Mouse (Mus musculus) forebrain, embryonic 13.5 days (tissue): ENCODE measurements at regions not wholly inside any gene's neighbourhood (a gene's known extent, or its start where the extent isn't known, plus 50 kb on each side); places are given as distances from the start of the nearest gene placed in this dataset.

ENCODE experiments used
- ATAC-seq: fragments of 200-750 bp; cut with Nextera tagmentation; 2 replicates; pipeline ENCODE4 v1.8.0; 2017
- H3K27ac ChIP-seq: fragments of 300-500 bp; sonication (generic); 2 replicates; pipeline ENCODE4 v1.5.1; 2015; ENCODE audit warnings: inconsistent platforms, mild to moderate bottlenecking, moderate library complexity
- H3K27me3 ChIP-seq: fragments of 300-500 bp; sonication (generic); 2 replicates; pipeline ENCODE4 v1.6.1; 2015; ENCODE audit warnings: mild to moderate bottlenecking, inconsistent platforms
- H3K36me3 ChIP-seq: fragments of 300-500 bp; sonication (generic); 2 replicates; pipeline ENCODE4 v1.6.1; 2015; ENCODE audit warnings: mild to moderate bottlenecking, inconsistent platforms; ENCODE audit not compliant: poor library complexity, severe bottlenecking
- H3K4me1 ChIP-seq: fragments of 300-500 bp; sonication (generic); 2 replicates; pipeline ENCODE4 v1.6.1; 2015; ENCODE audit warnings: inconsistent platforms
- H3K4me2 ChIP-seq: fragments of 300-500 bp; sonication (generic); 2 replicates; pipeline ENCODE4 v1.6.1; 2015; ENCODE audit warnings: inconsistent platforms, mild to moderate bottlenecking, moderate library complexity
- H3K4me3 ChIP-seq: fragments of 300-500 bp; sonication (generic); 2 replicates; pipeline ENCODE4 v1.5.1; 2015; ENCODE audit warnings: mild to moderate bottlenecking, inconsistent platforms
- H3K9ac ChIP-seq: fragments of 300-500 bp; sonication (generic); 2 replicates; pipeline ENCODE4 v1.6.1; 2015; ENCODE audit warnings: mild to moderate bottlenecking, inconsistent platforms
- H3K9me3 ChIP-seq: fragments of 300-500 bp; sonication (generic); replicated peaks from 2 replicates; pipeline ENCODE4 v1.6.1; 2016; ENCODE audit warnings: inconsistent platforms
- WGBS: fragments of 180-500 bp; shearing (Covaris S2); methylation state at CpG from one replicate; pipeline ENCODE4 v1.1.7; 2015; 5-methylcytosine and 5-hydroxymethylcytosine counted together

DNA sequence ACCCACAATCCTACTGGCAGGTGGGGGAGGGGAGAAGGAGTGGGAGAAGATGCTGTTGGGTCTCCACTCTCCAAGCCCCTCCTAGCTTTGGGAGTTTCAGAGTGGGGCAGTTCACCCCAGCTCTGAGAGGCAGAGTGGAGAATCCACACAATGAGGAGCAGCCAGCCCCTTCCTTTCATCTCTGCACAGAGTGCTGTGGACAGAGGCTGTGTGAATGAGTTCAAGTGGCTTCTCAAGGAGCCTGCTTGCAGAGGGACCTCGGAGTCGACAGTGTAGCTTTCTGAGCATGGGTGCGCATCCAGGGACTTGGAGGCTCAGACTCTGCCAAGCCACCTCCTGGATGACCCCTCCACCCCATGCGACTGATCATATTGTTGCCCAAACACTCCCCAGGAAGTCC lies 88.9 kb upstream of the Gm26897 start:
- H3K9me3 ChIP-seq: no peaks in the 10 kb centered on the region
- H3K4me2 ChIP-seq: no peak overlapping the region
- H3K27ac ChIP-seq: peak overlapping the region; percentile 44; the same call in 1 of the 2 replicates
- H3K4me1 ChIP-seq: peaks cover 44% of the 10 kb centered on the region
- WGBS: 56% methylated on average over 4 of the region's 4 CpGs
- no peaks in the 10 kb centered on the region for H3K27me3 ChIP-seq
- peak overlapping the region; percentile 2; the same call in 1 of the 2 replicates for H3K9ac ChIP-seq
- ATAC-seq: no peak
- H3K36me3 ChIP-seq: no peaks in the 10 kb centered on the region
- H3K4me3 ChIP-seq: no peak overlapping the region

DNA sequence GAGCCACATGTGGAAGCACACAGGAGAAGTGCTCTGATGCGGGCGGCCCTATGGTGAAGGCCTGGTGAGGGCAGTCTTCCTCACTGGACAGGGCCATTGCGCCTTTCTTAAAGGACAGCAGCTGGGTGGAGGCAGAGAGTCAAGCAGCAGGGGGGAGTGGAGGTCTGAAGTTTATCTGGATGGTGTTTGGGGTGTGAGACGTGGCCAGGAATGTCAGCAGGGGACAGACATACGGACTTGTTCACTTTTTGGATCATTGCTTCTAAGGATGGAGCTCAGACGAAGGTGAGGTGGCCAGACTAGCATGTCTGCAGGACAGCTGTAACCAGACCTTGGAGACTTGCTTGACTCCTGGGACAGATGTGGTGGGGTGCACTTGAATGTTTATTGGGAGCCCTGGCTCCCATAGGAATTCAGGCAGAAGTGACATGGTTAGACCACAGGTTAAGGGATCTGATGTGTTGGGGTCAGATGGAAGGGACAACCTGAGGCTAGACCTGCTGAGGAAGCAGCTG lies 86.0 kb upstream of the Gm26897 start:
- Histone ChIP-seq H3K4me1 (peaks cover 40% of the 10 kb centered on the region), H3K4me2 (no peak overlapping the region), H3K9me3 (no peaks in the 10 kb centered on the region), H3K4me3 (no peak overlapping the region), H3K27ac (no peak overlapping the region), H3K27me3 (no peaks in the 10 kb centered on the region), H3K9ac (no peak overlapping the region), H3K36me3 (no peaks in the 10 kb centered on the region)
- no peak for ATAC-seq
- 93% methylated on average over 6 of the region's 6 CpGs for WGBS

DNA sequence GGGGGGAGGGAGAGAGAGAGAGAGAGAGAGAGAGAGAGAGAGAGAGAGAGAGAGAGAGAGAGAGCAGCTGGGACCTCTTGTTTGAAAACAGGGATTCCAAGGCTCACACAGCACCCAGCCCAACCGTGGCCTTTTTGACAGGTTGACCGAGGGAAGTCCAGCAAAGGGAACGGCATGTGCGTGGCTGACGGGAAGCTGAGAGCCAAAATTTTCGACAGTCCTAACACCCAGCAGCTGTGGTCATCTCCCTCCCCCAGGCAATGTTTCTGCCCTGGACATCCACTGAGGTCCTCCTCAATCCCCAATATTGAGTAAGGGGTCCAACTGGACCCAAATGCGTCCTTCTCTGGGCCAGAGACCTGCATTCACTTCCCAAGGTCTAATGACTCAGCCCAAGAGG lies 85.2 kb upstream of the Gm26897 start:
- H3K27me3 ChIP-seq: no peaks in the 10 kb centered on the region
- H3K9ac ChIP-seq: no peak overlapping the region
- H3K9me3 ChIP-seq: no peaks in the 10 kb centered on the region
- H3K4me2 ChIP-seq: peak overlapping the region; percentile 19
- ATAC-seq: no peak; the same call in 1 of the 2 replicates
- H3K27ac ChIP-seq: peak overlapping the region; percentile 20; the same call in 1 of the 2 replicates
- H3K4me3 ChIP-seq: no peak overlapping the region
- peaks cover 47% of the 10 kb centered on the region for H3K4me1 ChIP-seq
- no peaks in the 10 kb centered on the region for H3K36me3 ChIP-seq
- 64% methylated on average over 7 of the region's 7 CpGs for WGBS

DNA sequence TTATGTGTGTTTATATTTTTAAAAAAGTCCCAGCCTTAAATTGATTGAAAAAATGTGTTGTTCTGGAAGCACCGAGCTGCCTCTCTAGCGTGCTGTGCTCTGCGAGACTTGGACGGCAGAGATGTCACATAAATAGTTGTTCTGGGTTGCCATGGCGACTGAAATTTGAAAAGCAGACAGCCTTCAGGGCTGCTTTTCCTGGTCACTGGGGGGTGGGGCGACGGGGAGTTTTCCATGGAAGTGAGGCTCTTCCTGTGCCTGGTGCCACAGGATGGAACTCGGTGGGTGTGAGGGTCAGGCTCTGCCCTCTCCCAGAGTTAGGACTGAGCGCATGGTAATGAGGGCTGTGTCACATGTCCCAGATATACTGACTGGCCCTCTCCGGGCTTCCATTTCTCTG lies 84.7 kb upstream of the Gm26897 start:
- ATAC-seq: peak; percentile 79
- H3K36me3 ChIP-seq: no peaks in the 10 kb centered on the region
- no peak overlapping the region for H3K9ac ChIP-seq
- 11% methylated on average over 10 of the region's 10 CpGs for WGBS
- no peak overlapping the region for H3K4me3 ChIP-seq
- no peaks in the 10 kb centered on the region for H3K9me3 ChIP-seq
- peak overlapping the region; percentile 19 for H3K4me2 ChIP-seq
- H3K27me3 ChIP-seq: no peaks in the 10 kb centered on the region
- peak overlapping the region; percentile 60; the same call in 1 of the 2 replicates for H3K27ac ChIP-seq
- H3K4me1 ChIP-seq: peaks cover 47% of the 10 kb centered on the region

DNA sequence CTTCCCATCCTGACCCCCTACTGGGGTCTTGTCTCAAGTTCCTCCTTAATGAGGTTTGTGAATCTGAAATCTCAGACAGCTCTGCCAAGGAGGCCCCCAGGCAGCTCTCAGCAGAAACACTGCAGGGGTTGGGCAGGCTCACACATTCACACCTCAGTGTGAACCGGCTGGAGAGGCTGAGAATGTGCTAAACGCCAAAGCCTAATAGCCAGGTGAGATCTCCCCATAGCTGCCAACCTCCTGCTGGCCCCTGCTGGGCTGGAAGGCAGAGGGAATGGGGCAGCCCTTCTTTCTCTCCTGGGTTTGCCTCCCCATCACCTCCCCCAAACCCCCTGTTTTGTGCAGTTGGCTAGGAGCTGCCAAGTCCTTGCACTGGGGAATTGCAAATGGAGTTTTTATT lies 81.3 kb upstream of the Gm26897 start:
- Histone ChIP-seq H3K4me2 (no peak overlapping the region), H3K9me3 (0 out of 2 replicates have a peak, but pooled peaks cover 8% of the 10 kb centered on the region), H3K27ac (peak overlapping the region; percentile 49), H3K9ac (no peak overlapping the region), H3K4me1 (peaks cover 38% of the 10 kb centered on the region), H3K27me3 (no peaks in the 10 kb centered on the region), H3K4me3 (no peak overlapping the region), H3K36me3 (no peaks in the 10 kb centered on the region)
- peak; percentile 37 for ATAC-seq
- WGBS: 23% methylated on average over 2 of the region's 2 CpGs

DNA sequence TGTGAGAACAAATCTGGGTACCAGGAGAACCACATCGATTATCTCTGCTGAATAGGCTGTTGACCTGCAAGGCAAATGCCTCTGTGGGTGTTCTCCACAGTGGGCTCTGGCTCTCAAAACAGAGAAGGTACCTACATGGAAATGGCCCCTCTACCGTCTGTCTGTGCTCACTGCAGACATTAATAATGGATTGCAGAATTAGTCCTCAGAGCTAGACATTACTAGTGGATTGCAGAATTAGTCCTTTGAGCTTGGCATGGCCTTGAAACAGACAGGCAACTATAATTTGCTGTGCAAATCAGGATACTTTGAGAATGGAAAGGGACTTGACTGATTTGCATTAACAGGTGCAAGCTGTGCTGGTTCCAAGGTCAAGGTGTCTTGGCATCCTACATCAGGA lies 77.3 kb upstream of the Gm26897 start:
- Histone ChIP-seq H3K36me3 (no peaks in the 10 kb centered on the region), H3K9ac (no peak overlapping the region), H3K27ac (no peak overlapping the region), H3K27me3 (0 out of 2 replicates have a peak, but pooled peaks cover 3% of the 10 kb centered on the region), H3K9me3 (0 out of 2 replicates have a peak, but pooled peaks cover 8% of the 10 kb centered on the region), H3K4me2 (no peak overlapping the region), H3K4me1 (peaks cover 46% of the 10 kb centered on the region), H3K4me3 (no peak overlapping the region)
- 78% methylated on average over 2 of the region's 2 CpGs for WGBS
- no peak for ATAC-seq

DNA sequence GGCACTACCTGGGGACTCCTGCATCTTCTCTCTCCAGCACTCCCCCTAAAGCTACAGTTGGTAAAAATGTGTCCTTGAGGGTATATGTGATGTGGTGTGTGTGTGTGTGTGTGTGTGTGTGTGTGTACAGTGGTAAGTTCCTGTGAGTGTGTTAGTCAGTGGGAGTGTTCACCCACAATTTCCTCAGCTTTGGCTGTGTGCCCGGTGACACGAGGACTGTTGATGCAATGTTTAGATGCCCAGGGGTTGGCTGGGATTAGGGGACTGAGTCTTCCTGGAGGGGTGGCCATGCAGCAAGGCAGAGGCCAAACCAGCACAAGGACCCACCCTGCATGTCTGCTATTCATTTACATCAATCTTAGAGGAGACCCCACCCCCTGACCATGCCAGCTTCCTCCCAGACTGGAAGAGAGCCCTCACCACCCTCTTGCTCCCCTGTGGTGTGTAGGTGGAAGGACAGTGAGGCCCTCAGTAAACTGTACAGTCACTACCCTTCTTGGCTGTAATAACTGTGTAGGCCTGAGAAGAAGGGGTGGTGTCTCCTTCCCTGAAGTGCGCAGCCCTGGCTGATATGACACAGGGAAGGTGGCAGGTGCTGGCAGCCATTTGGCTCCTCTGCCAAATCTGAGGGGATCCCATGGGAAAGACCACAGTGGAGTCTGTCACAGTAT lies 75.8 kb upstream of the Gm26897 start:
- Histone ChIP-seq H3K27ac (0 out of 2 replicates have a peak overlapping the region, but pooled peaks have one; percentile 14), H3K4me2 (no peak overlapping the region), H3K4me3 (no peak overlapping the region), H3K9me3 (0 out of 2 replicates have a peak, but pooled peaks cover 8% of the 10 kb centered on the region), H3K36me3 (no peaks in the 10 kb centered on the region), H3K4me1 (peaks cover 46% of the 10 kb centered on the region), H3K9ac (no peak overlapping the region), H3K27me3 (0 out of 2 replicates have a peak, but pooled peaks cover 3% of the 10 kb centered on the region)
- ATAC-seq: no peak
- WGBS: 78% methylated on average over 3 of the region's 3 CpGs

DNA sequence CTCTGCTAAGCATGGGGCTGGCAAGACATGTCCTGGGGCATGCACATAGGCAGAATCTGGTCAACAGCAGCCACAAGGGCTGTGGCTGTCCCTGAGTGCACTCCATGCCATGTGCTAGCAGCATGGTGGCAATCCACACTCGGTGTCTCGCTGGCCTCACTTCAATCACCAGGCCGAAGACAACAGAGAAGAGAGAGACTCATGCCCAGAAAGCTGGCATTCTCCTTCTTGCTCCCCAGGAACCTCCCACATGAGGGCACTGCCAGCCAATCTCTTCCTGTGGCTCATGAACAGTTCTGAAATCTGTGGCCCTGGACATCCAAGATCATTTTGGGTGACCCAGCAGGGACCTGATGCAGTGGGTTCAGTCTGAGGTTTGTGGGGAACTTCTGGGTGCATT lies 74.5 kb upstream of the Gm26897 start:
- Histone ChIP-seq H3K4me1 (peaks cover 48% of the 10 kb centered on the region), H3K4me2 (no peak overlapping the region)
- WGBS: 95% methylated on average over 3 of the region's 3 CpGs

DNA sequence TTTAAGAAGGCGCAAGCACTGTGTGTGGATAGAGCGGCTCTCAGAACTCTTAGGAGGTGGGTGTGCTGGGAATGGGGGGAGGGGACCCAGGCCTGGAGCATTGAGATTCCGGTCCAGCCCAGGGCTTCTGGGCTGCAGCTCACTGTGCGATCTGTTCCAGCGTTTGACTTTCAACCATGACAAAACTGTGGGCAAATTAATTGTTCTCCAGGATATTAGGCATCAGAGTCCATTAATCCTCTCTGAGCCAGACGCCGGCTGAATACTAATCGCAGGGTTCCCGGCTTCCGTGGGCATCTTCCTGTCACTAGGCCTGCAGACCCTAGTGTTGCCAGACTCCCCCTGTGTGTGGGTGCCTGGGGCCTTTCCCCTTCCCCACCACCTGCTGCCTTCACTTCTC lies 73.3 kb upstream of the Gm26897 start:
- H3K27me3 ChIP-seq: 0 out of 2 replicates have a peak, but pooled peaks cover 8% of the 10 kb centered on the region
- H3K4me1 ChIP-seq: peaks cover 48% of the 10 kb centered on the region
- H3K9ac ChIP-seq: peak overlapping the region; percentile 37; the same call in 1 of the 2 replicates
- WGBS: 13% methylated on average over 10 of the region's 10 CpGs
- H3K27ac ChIP-seq: peak overlapping the region; percentile 88
- H3K36me3 ChIP-seq: no peaks in the 10 kb centered on the region
- ATAC-seq: peak; percentile 83
- H3K9me3 ChIP-seq: 0 out of 2 replicates have a peak, but pooled peaks cover 8% of the 10 kb centered on the region
- H3K4me3 ChIP-seq: no peak overlapping the region
- peak overlapping the region; percentile 43 for H3K4me2 ChIP-seq

More for the DNA sequence above, 74.5 kb upstream of the Gm26897 start:
- no peak overlapping the region for H3K4me3 ChIP-seq
- H3K27me3 ChIP-seq: 0 out of 2 replicates have a peak, but pooled peaks cover 5% of the 10 kb centered on the region
- H3K36me3 ChIP-seq: no peaks in the 10 kb centered on the region
- H3K9ac ChIP-seq: no peak overlapping the region
- H3K27ac ChIP-seq: peak overlapping the region; percentile 88; the same call in 1 of the 2 replicates
- 0 out of 2 replicates have a peak, but pooled peaks cover 8% of the 10 kb centered on the region for H3K9me3 ChIP-seq
- ATAC-seq: no peak

DNA sequence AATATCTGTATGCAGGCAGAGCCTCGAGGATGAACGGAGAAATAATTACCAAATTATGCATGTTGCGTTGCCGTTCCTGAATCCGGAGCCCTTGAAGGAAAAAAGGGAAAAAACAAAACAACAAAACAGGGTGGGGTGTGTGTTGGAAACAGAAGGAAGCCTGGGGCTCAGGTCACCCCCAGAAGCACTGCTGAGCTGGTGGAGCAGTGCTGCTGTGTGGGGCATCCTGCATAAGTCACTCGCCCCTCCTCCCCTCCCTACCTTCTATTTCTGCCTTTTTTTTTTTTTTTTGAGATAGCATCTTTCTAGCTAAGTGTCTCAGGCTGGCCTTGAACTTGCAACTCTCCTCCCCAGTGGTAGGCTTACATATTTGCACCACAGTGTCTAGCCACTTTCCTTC lies 72.8 kb upstream of the Gm26897 start:
- 0 out of 2 replicates have a peak, but pooled peaks cover 8% of the 10 kb centered on the region for H3K27me3 ChIP-seq
- 0 out of 2 replicates have a peak, but pooled peaks cover 6% of the 10 kb centered on the region for H3K9me3 ChIP-seq
- WGBS: 24% methylated on average over 6 of the region's 6 CpGs
- H3K4me3 ChIP-seq: no peak overlapping the region
- peak overlapping the region; percentile 43 for H3K4me2 ChIP-seq
- H3K36me3 ChIP-seq: no peaks in the 10 kb centered on the region
- peak overlapping the region; percentile 88 for H3K27ac ChIP-seq
- H3K9ac ChIP-seq: peak overlapping the region; percentile 37
- peaks cover 48% of the 10 kb centered on the region for H3K4me1 ChIP-seq
- ATAC-seq: peak; percentile 40

DNA sequence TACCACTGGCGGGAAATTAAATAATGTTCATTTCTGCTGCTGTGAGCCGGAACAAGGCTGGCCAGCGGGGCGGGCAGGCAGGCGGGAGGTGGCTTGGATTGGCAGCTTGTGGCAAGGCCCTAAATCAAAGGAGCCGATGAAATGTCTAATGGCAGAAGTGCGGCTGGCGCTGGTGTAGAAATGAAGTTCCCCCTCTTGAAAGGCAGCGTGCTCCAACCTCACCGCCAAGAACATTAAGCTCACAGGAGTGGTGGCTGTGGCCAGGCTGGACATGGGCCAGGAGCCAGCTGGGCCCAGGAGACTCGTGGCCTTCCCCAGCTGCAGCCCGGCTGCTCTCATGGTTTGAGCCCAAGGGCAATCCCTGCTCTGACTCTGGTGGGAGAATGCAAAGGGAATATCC lies 71.8 kb upstream of the Gm26897 start:
- Histone ChIP-seq H3K9ac (no peak overlapping the region), H3K4me3 (no peak overlapping the region), H3K4me1 (peaks cover 48% of the 10 kb centered on the region), H3K4me2 (no peak overlapping the region), H3K27me3 (0 out of 2 replicates have a peak, but pooled peaks cover 8% of the 10 kb centered on the region), H3K36me3 (no peaks in the 10 kb centered on the region), H3K27ac (peak overlapping the region; percentile 88), H3K9me3 (no peaks in the 10 kb centered on the region)
- WGBS: 34% methylated on average over 12 of the region's 12 CpGs
- ATAC-seq: no peak

DNA sequence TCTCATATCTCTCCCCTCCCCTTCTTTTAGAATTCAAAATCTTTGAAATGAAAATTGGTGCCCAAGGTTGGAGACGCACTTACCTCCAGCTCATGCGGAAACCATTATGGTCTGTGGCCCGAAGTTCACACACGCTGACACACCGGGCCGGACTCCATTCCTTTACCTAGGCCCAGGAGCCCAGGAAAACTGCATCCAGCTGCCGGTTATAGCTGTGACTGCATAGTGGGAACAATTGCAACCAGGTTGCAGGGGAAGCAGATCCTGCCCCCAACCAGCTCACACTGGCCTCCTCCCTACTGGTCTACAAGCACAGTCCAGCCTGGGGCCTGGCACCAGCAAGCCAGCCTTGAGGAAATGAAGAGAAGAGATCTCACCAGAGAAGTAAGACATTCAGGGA lies 69.9 kb upstream of the Gm26897 start:
- Histone ChIP-seq H3K4me3 (no peak overlapping the region), H3K9me3 (peaks cover 6% of the 10 kb centered on the region), H3K27me3 (0 out of 2 replicates have a peak, but pooled peaks cover 8% of the 10 kb centered on the region), H3K27ac (no peak overlapping the region), H3K4me2 (no peak overlapping the region), H3K36me3 (no peaks in the 10 kb centered on the region), H3K9ac (no peak overlapping the region), H3K4me1 (peaks cover 42% of the 10 kb centered on the region)
- ATAC-seq: no peak
- 79% methylated on average over 7 of the region's 7 CpGs for WGBS
